Mouse (Mus musculus): ENCODE data around the gene Smim20.

GRCm38 (mm10) chr5:53322471-53322870, 55.6 kb downstream of the Smim20 start:
- TF ChIP-seq CTCF (conservative IDR thresholded peaks at IDR 0.05; ENCODE audit: low read length) (peak; percentile 55), NANOG (IDR thresholded peaks at IDR 0.05; ENCODE audit: borderline replicate concordance, low read length) (no peak)
